Mouse (Mus musculus): ENCODE measurements around the gene Sema3f.

The Sema3f gene

GRCm38 (mm10) chr9:107727041-107727440 lies 16.8 kb upstream of the Sema3f start:
- Histone ChIP-seq H3K36me3 (ENCODE audit: control insufficient read depth, insufficient read depth, low read length, poor library complexity, severe bottlenecking) (no peaks in the 10 kb centered on the region), H3K27me3 (ENCODE audit: control insufficient read depth, insufficient read depth, low read length, poor library complexity, severe bottlenecking) (no peaks in the 10 kb centered on the region)
- DNase-seq (ENCODE audit: low read depth, low spot score): no peak

DNA sequence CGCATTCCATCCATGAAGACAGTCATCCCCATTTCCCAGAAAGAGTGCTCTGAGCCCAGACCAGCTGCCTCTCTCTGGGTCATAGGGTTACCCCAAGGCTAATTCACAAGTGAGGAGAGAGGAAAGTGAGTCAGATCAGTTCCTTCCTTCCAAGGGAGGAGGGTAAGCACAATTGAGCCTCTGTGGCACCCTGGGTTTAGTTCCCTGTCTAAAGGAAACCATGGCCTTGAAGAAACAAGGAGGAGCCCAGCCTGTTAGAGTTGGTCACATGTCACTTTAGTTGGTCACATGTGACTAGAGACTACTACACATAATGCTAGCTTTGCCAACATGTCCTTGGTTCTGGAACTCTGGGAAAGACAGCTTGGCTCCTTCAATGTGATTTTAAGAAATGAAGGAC lies 14.5 kb upstream of the Sema3f start:
- no peaks in the 10 kb centered on the region for H3K27me3 ChIP-seq (ENCODE audit: control insufficient read depth, insufficient read depth, low read length, poor library complexity, severe bottlenecking)
- no peak for DNase-seq (ENCODE audit: low read depth, low spot score)
- H3K36me3 ChIP-seq (ENCODE audit: control insufficient read depth, insufficient read depth, low read length, poor library complexity, severe bottlenecking): no peaks in the 10 kb centered on the region

GRCm38 (mm10) chr9:107723794-107724531 lies 13.7 kb upstream of the Sema3f start:
- no peak for DNase-seq (ENCODE audit: low read depth, low spot score)
- H3K36me3 ChIP-seq (ENCODE audit: control insufficient read depth, insufficient read depth, low read length, poor library complexity, severe bottlenecking): no peaks in the 10 kb centered on the region
- no peaks in the 10 kb centered on the region for H3K27me3 ChIP-seq (ENCODE audit: control insufficient read depth, insufficient read depth, low read length, poor library complexity, severe bottlenecking)

DNA sequence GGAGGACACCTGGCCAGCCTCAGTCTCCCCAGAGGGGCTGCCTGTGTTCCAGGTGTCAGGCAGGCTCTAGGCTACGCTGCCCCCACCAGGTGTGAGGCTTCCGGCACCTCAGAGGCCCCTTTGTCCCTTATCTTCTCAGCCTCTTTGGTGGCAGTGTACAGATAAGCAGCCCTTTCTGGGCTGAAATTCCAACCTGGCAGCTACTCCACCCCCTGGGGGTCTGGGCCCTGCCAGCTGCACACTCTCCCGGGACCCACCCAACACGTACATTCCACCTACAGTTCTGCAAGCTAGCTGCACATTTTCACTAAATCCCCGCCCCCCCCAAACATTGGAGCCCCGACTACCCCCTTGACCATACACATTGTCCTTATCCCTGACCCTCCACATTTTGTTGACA lies 13.0 kb upstream of the Sema3f start:
- DNase-seq (ENCODE audit: low read depth, low spot score): no peak
- Histone ChIP-seq H3K36me3 (ENCODE audit: control insufficient read depth, insufficient read depth, low read length, poor library complexity, severe bottlenecking) (no peaks in the 10 kb centered on the region), H3K27me3 (ENCODE audit: control insufficient read depth, insufficient read depth, low read length, poor library complexity, severe bottlenecking) (no peaks in the 10 kb centered on the region)

DNA sequence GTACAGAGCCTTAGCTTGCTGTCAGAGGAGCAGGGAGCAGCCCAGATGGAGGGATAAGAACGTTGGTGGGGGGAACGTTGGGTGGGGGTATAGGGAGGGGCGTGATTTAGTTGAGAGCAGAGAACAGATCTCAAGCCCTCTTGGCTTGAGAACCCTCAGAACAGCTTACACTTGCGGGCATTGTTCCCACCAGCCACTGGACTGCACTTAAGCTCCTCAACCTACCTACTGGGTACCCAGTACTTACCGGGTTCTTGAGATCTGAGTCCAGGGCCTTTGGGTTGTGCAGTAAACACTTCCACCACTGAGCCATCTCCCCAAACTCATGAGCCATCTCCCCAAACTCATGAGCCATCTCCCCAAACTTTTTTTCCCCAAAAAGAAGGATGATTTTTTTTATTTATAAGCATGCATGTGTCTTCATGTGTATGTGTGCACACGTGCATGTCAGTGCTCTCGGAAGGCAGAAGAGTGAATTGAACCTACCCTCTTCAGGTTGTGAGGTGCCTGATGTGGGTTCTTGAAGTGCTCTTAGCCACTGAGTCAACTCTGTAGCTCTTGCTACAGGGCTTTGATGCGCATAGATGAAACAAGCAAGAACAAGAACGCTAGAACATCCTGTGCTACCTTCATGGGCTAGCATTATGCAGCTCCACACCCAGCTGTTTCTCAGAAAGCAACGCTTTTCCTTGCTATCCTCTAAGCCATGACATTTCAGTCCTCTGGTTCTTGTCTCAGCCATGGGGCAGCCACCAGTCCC lies 8.7 kb upstream of the Sema3f start:
- Histone ChIP-seq H3K27me3 (ENCODE audit: control insufficient read depth, insufficient read depth, low read length, poor library complexity, severe bottlenecking) (no peaks in the 10 kb centered on the region), H3K36me3 (ENCODE audit: control insufficient read depth, insufficient read depth, low read length, poor library complexity, severe bottlenecking) (no peaks in the 10 kb centered on the region)
- no peak for DNase-seq (ENCODE audit: low read depth, low spot score)

- no peaks in the 10 kb centered on the region for H3K36me3 ChIP-seq (ENCODE audit: control insufficient read depth, insufficient read depth, low read length, poor library complexity, severe bottlenecking)
- no peaks in the 10 kb centered on the region for H3K27me3 ChIP-seq (ENCODE audit: control insufficient read depth, insufficient read depth, low read length, poor library complexity, severe bottlenecking)
- DNase-seq (ENCODE audit: low read depth, low spot score): no peak
These were observed 6.7 kb upstream of the Sema3f start for GRCm38 (mm10) chr9:107716951-107717350.

GRCm38 (mm10) chr9:107715632-107716031 lies 5.4 kb upstream of the Sema3f start:
- Histone ChIP-seq H3K27me3 (ENCODE audit: control insufficient read depth, insufficient read depth, low read length, poor library complexity, severe bottlenecking) (no peaks in the 10 kb centered on the region), H3K36me3 (ENCODE audit: control insufficient read depth, insufficient read depth, low read length, poor library complexity, severe bottlenecking) (no peaks in the 10 kb centered on the region)
- no peak for DNase-seq (ENCODE audit: low read depth, low spot score)

DNA sequence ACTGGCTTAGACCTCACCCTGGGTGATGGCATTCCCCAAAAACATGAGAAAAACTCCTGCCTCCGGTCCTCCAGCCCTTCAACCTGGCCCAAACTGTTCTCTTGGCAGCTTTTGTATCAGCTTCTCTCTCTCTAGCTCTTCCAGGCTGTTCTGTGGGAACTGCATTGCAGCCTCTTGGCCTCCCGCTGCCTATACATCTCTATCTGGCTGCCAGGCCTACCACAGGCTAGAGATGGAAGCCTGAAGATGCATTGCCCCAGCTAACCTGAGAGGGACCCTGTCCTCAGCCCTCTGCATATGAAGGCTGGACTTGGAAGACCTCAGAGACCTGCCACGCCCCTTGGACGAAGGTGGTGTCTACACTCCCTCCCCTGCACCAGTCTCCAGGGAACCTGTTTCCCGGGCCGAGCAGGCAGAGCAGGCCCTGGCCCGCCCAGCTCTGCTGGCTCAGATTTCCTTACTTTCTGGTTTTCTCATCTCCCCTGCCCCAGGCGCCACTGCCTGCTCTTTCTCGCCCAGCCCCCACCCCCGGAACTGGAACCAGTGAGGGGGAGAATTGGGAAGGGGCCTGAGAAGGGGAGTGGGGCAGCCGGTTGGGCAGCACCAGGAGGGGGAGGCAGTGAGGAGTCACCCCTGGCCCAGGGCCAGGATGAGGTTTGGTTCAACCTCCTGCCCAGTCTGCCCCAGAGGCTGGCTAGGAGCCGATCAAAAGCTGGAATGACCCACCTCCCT lies 4.1 kb upstream of the Sema3f start:
- no peak for DNase-seq (ENCODE audit: low read depth, low spot score)
- no peaks in the 10 kb centered on the region for H3K27me3 ChIP-seq (ENCODE audit: control insufficient read depth, insufficient read depth, low read length, poor library complexity, severe bottlenecking)
- no peaks in the 10 kb centered on the region for H3K36me3 ChIP-seq (ENCODE audit: control insufficient read depth, insufficient read depth, low read length, poor library complexity, severe bottlenecking)

DNA sequence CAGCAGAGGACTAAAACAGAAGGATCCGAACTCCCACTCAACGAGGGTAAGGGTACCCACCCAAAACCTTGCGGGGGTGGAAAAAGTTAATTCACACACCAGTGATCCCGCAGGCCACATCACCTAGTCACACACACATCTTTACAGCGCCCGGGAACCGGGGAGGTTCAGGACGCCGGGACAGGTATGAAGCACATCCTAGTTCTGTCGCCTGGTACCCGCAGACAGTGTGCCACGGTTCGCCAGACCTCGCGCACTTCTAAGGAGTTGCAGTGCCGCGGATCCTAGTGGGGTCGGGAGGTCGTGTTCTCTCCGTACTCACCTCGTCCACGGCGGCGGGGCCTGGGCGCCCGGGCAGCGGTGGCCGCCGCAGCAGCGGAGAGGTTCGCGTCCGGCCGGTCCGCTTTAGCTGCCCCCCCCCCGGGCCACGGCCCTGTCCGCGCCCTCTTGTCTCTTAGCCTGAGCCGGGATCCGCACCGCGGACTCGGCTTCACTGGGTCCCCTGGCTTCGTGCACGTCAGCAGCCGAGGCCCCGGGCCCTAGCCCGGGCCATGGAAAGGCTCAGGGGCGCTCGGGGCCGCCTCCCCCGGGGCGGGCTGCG lies 1.1 kb downstream of the Sema3f start:
- no peaks in the 10 kb centered on the region for H3K27me3 ChIP-seq (ENCODE audit: control insufficient read depth, insufficient read depth, low read length, poor library complexity, severe bottlenecking)
- H3K36me3 ChIP-seq (ENCODE audit: control insufficient read depth, insufficient read depth, low read length, poor library complexity, severe bottlenecking): no peaks in the 10 kb centered on the region
- no peak for DNase-seq (ENCODE audit: low read depth, low spot score)

DNA sequence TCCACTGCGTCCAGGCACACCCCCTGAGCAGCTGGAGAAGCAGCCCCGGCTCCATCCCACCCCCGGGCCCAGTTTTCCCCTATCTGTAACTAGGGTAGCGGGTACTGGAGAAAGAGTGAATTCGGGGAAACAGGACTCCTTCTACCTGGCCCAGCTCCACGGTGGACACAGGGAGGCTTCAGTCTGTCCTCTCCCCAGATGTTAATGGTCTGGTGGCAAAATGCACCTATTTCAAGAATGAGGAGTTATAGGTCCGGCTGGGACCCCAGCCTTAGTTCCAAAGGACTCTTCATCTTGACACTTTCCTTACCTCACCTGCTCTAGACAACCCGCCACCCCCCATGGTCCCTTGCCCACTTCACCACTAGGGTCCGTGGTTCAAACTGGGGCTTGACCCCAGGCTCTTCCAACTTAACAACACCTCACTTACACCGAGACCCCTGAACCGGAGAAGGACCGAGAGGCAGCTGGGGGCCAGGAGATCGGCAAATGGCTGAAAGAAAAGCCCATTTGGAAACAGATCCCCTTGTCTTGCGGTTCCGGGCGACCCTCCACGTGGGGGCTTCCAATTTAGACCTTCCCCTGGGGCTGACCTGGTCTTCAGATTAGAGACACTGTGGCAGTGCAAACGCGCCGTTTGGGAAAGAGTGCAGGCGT lies 1.7 kb downstream of the Sema3f start:
- Histone ChIP-seq H3K27me3 (ENCODE audit: control insufficient read depth, insufficient read depth, low read length, poor library complexity, severe bottlenecking) (no peaks in the 10 kb centered on the region), H3K36me3 (ENCODE audit: control insufficient read depth, insufficient read depth, low read length, poor library complexity, severe bottlenecking) (no peaks in the 10 kb centered on the region)
- DNase-seq (ENCODE audit: low read depth, low spot score): no peak

- H3K36me3 ChIP-seq (ENCODE audit: control insufficient read depth, insufficient read depth, low read length, poor library complexity, severe bottlenecking): no peaks in the 10 kb centered on the region
- no peak for DNase-seq (ENCODE audit: low read depth, low spot score)
- no peaks in the 10 kb centered on the region for H3K27me3 ChIP-seq (ENCODE audit: control insufficient read depth, insufficient read depth, low read length, poor library complexity, severe bottlenecking)
These were observed 2.4 kb downstream of the Sema3f start for GRCm38 (mm10) chr9:107707701-107708438.

DNA sequence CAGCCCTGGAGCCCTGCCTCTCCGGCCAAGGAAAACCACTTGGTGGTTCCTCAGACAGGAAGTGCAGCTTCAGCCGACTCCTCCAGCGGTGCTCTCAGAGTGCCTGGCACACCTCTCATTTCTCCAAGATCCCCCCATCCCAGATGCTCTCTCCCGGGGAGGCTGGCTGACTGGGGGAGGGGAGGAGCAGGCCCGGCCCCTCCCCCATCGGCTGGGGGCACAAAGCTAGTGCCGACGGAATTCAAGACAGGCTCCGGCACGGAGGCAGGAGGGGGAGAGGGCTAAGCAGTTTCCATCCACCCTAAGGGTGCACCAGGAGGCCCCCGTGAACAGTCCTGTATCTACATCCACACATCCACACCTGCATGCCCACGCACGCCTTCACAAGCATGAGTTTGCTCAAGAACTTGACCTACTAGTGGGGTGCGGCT lies 3.5 kb downstream of the Sema3f start:
- Histone ChIP-seq H3K36me3 (ENCODE audit: control insufficient read depth, insufficient read depth, low read length, poor library complexity, severe bottlenecking) (no peaks in the 10 kb centered on the region), H3K27me3 (ENCODE audit: control insufficient read depth, insufficient read depth, low read length, poor library complexity, severe bottlenecking) (no peaks in the 10 kb centered on the region)
- no peak for DNase-seq (ENCODE audit: low read depth, low spot score)

- no peak for DNase-seq (ENCODE audit: low read depth, low spot score)
- Histone ChIP-seq H3K27me3 (ENCODE audit: control insufficient read depth, insufficient read depth, low read length, poor library complexity, severe bottlenecking) (no peaks in the 10 kb centered on the region), H3K36me3 (ENCODE audit: control insufficient read depth, insufficient read depth, low read length, poor library complexity, severe bottlenecking) (no peaks in the 10 kb centered on the region)
These were observed 6.7 kb downstream of the Sema3f start for GRCm38 (mm10) chr9:107703337-107704122.
